Mouse (Mus musculus) CH12.LX (cell line): ENCODE data around the gene Muc3. TPM values are rescaled to one million over a fixed set of nuclear protein-coding genes. Genes with fewer than 3 reads are reported as not detected.

Experiments
- DNase-seq: peaks from one replicate; pipeline ENCODE4 v3.0.0-alpha.2; 2013; ENCODE audit errors: extremely low read depth
- H3K27ac ChIP-seq: 2 replicates; pipeline ENCODE4 v1.5.1; 2012; ENCODE audit warnings: low read depth, mild to moderate bottlenecking, control low read depth, moderate library complexity; ENCODE audit not compliant: insufficient read depth
- H3K27me3 ChIP-seq: replicated peaks from 2 replicates; pipeline ENCODE3; 2012; ENCODE audit warnings: inconsistent platforms
- H3K36me3 ChIP-seq, 2 experiments: replicated peaks in 1 of 2; 2 replicates each; pipeline versions ENCODE3 to v1.6.1; 2012; ENCODE audit warnings: inconsistent platforms in 1 of 2, low read length in 1 of 2, mild to moderate bottlenecking in 1 of 2, mixed read lengths in 1 of 2, moderate library complexity in 1 of 2; ENCODE audit not compliant: control insufficient read depth in 1 of 2, insufficient read depth in 1 of 2
- H3K4me1 ChIP-seq, 2 experiments: 2 replicates each; pipeline ENCODE4 v1.6.1; 2012; ENCODE audit warnings: inconsistent platforms in 1 of 2, moderate library complexity in 1 of 2; ENCODE audit not compliant: insufficient read depth in 2 of 2, control insufficient read depth in 1 of 2
- H3K4me2 ChIP-seq: 2 replicates; pipeline ENCODE4 v1.6.1; 2012; ENCODE audit warnings: low read depth, mild to moderate bottlenecking, control low read depth; ENCODE audit not compliant: poor library complexity, insufficient read depth, severe bottlenecking
- H3K4me3 ChIP-seq, 3 experiments: fragments of 150-350 bp in 1 of 3; sonication (generic) in 1 of 3; replicated peaks in 1 of 3; 2 replicates each; pipeline versions ENCODE3 to v1.5.1; 2011 to 2012; ENCODE audit warnings: low read depth in 2 of 3, low read length in 2 of 3, mild to moderate bottlenecking in 2 of 3, moderate library complexity in 2 of 3, control low read depth in 1 of 3, improper control_type of control experiment in 1 of 3, inconsistent platforms in 1 of 3, mixed read lengths in 1 of 3; ENCODE audit not compliant: poor library complexity in 1 of 3
- H3K79me2 ChIP-seq: replicated peaks from 2 replicates; pipeline ENCODE4 v1.6.1; 2012; ENCODE audit warnings: mild to moderate bottlenecking, moderate library complexity; ENCODE audit not compliant: control insufficient read depth, poor library complexity, insufficient read depth, severe bottlenecking; ENCODE audit errors: extremely low read depth
- H3K9ac ChIP-seq: 2 replicates; pipeline ENCODE4 v1.6.1; 2012; ENCODE audit warnings: low read depth, mild to moderate bottlenecking, control low read depth, moderate library complexity; ENCODE audit not compliant: insufficient read depth
- H3K9me3 ChIP-seq: replicated peaks from 2 replicates; pipeline ENCODE3; 2012; ENCODE audit warnings: low read length, inconsistent platforms, mixed read lengths
- CHD1 ChIP-seq: IDR thresholded peaks from 2 replicates; pipeline ENCODE4 v1.6.1; 2012; ENCODE audit warnings: low read depth, low read length, improper control_type of control experiment, inconsistent platforms
- CHD2 ChIP-seq: IDR thresholded peaks from 2 replicates; pipeline ENCODE4 v1.6.1; 2011; ENCODE audit warnings: low read length, improper control_type of control experiment
- E2F4 ChIP-seq: IDR thresholded peaks from 2 replicates; pipeline ENCODE4 v1.6.1; 2011; ENCODE audit warnings: low read depth, low read length, improper control_type of control experiment; ENCODE audit not compliant: insufficient replicate concordance
- ELF1 ChIP-seq: IDR thresholded peaks from 2 replicates; pipeline ENCODE4 v1.6.1; 2014; ENCODE audit warnings: low read depth, mild to moderate bottlenecking, inconsistent platforms, low read length, improper control_type of control experiment
- ETS1 ChIP-seq: conservative IDR thresholded peaks from 2 replicates; pipeline ENCODE4 v1.6.1; 2012; ENCODE audit warnings: low read depth, mild to moderate bottlenecking, inconsistent platforms, low read length, improper control_type of control experiment, moderate library complexity
- JUND ChIP-seq: conservative IDR thresholded peaks from 2 replicates; pipeline ENCODE4 v1.6.1; 2011; ENCODE audit warnings: low read depth, low read length, improper control_type of control experiment
- NELFE ChIP-seq: IDR thresholded peaks from 2 replicates; pipeline ENCODE4 v1.6.1; 2011; ENCODE audit warnings: low read depth, low read length, improper control_type of control experiment
- NRF1 ChIP-seq: IDR thresholded peaks from 2 replicates; pipeline ENCODE4 v1.6.1; 2014; ENCODE audit warnings: low read depth, mild to moderate bottlenecking, inconsistent platforms, low read length, improper control_type of control experiment, moderate library complexity
- PAX5 ChIP-seq: IDR thresholded peaks from 2 replicates; pipeline ENCODE4 v1.6.1; 2012; ENCODE audit warnings: low read length, inconsistent platforms, mixed read lengths
- POLR2A ChIP-seq: IDR thresholded peaks from 2 replicates; pipeline ENCODE4 v1.6.1; 2011; ENCODE audit warnings: low read depth, mild to moderate bottlenecking, improper control_type of control experiment, low read length
- RAD21 ChIP-seq: IDR thresholded peaks from 2 replicates; pipeline ENCODE4 v1.6.1; 2011; ENCODE audit warnings: low read depth, mild to moderate bottlenecking, low read length, improper control_type of control experiment, moderate library complexity
- SMC3 ChIP-seq: IDR thresholded peaks from 2 replicates; pipeline ENCODE4 v1.6.1; 2011; ENCODE audit warnings: low read depth, low read length, improper control_type of control experiment
- TBP ChIP-seq: conservative IDR thresholded peaks from 2 replicates; pipeline ENCODE4 v1.6.1; 2011; ENCODE audit warnings: low read depth, low read length, improper control_type of control experiment
- TCF12 ChIP-seq: IDR thresholded peaks from 2 replicates; pipeline ENCODE4 v1.6.1; 2014; ENCODE audit warnings: low read depth, mild to moderate bottlenecking, inconsistent platforms, low read length, improper control_type of control experiment
- ZC3H11A ChIP-seq: IDR thresholded peaks from 2 replicates; pipeline ENCODE4 v1.6.1; 2012; ENCODE audit warnings: low read depth, mild to moderate bottlenecking, inconsistent platforms, low read length, improper control_type of control experiment
- ZKSCAN1 ChIP-seq: IDR thresholded peaks from 2 replicates; pipeline ENCODE4 v1.6.1; 2012; ENCODE audit warnings: low read depth, inconsistent platforms, low read length, improper control_type of control experiment, borderline replicate concordance
- dilution Hi-C: fragments of 300-500 bp; cut with MboI; formaldehyde crosslinking; loops from 2 replicates; pipeline ENCODE4 v1.14.3; 2020; ENCODE audit warnings: low sequenced_read_pairs; ENCODE audit not compliant: extremely low pct_unique_long_range_greater_than_20kb, extremely low pct_ligation_motif_present
- in situ Hi-C: fragments of 300-500 bp; cut with MboI; formaldehyde crosslinking; loops from 3 replicates; pipeline ENCODE4 v1.14.3; 2019; ENCODE audit warnings: low sequenced_read_pairs, low pct_ligation_motif_present, low pct_unique_long_range_greater_than_20kb, mixed read lengths
- polyA plus RNA-seq: library from polyadenylated mRNA; unstranded; fragments of >175 nt; gene quantifications from 2 replicates; pipeline ENCODE4 v1.2.1, GENCODE M21; 2012; ENCODE audit warnings: low read depth; ENCODE audit not compliant: insufficient read length
- total RNA-seq, 2 experiments: library from RNA; depleted of rRNA; stranded (reverse); fragments of 300-350 nt in 1 of 2; fragments of >200 nt in 1 of 2; gene quantifications; 2 replicates each; pipeline ENCODE4 v1.2.3; 2012 to 2014

The Muc3 gene
- total and polyA plus RNA-seq, 3 experiments: 0.13 TPM; not detected in 2

- dilution Hi-C loops (no loop called here), in situ Hi-C loops (no loop called here)
- Histone ChIP-seq H3K9me3 (peaks cover 26% of the 10 kb centered on the region), H3K79me2 (no peaks in the 10 kb centered on the region), H3K4me3 (no peak overlapping the region), H3K4me2 (no peak overlapping the region), H3K4me1 (0 out of 4 replicates have a peak, but pooled peaks cover 0 to 3% of the 10 kb centered on the region in 2 experiments), H3K27me3 (peaks cover 55% of the 10 kb centered on the region), H3K9ac (no peak overlapping the region), H3K36me3 (no peaks in the 10 kb centered on the region), H3K27ac (no peak overlapping the region)
- DNase-seq: no peak
- no peak for TF ChIP-seq RAD21
- no peak for TF ChIP-seq CHD2
- no peak for TF ChIP-seq PAX5
- TF ChIP-seq CHD1: no peak
- no peak for TF ChIP-seq ZC3H11A
- no peak for TF ChIP-seq ETS1
- TF ChIP-seq ZKSCAN1: no peak
These were observed 19.8 kb downstream of the Muc3 start for GRCm38 (mm10) chr5:137129281-137129680.

GRCm38 (mm10) chr5:137123516-137123915, 25.6 kb downstream of the Muc3 start:
- H3K79me2 ChIP-seq: no peaks in the 10 kb centered on the region
- peaks cover 16% of the 10 kb centered on the region for H3K9me3 ChIP-seq
- H3K27ac ChIP-seq: no peak overlapping the region
- in situ Hi-C loops: no loop called here
- H3K4me3 ChIP-seq: no peak overlapping the region
- no peak for DNase-seq
- dilution Hi-C loops: no loop called here
- no peak overlapping the region for H3K4me2 ChIP-seq
- no peaks in the 10 kb centered on the region for H3K36me3 ChIP-seq
- peaks cover 5 to 22% of the 10 kb centered on the region in 2 experiments; a peak in 3 of 4 replicates for H3K4me1 ChIP-seq
- peaks cover 41% of the 10 kb centered on the region for H3K27me3 ChIP-seq
- TF ChIP-seq SMC3 (no peak), CHD1 (no peak), JUND (no peak), NELFE (no peak), ELF1 (no peak), TCF12 (no peak), E2F4 (no peak), TBP (no peak), NRF1 (no peak), RAD21 (no peak), POLR2A (no peak)
- H3K9ac ChIP-seq: no peak overlapping the region
